In genomic region chr8:98463375-98464030, GRCm38 (mm10) we compare ENCODE assay signal across 15 mouse cellular contexts.
DNase-seq lines count a peak whose midpoint lies in the region; ATAC-seq lines count a peak whose summit lies in the region.
"Had no signal": no experiment of that assay in that cellular context is flagged by ENCODE, and none has a peak within 500 bp of the region (broad histone marks: within the 10 kb centered on the region; RNA-seq: fewer than 3 reads in every experiment).

No protein-coding gene starts in this region.

- DNase-seq in hindbrain, embryonic 10.5 days (ENCODE audit: low spot score), result no peak
- DNase-seq in 416B (ENCODE audit: low read depth) (peak; percentile 1), NIH3T3 (ENCODE audit: low read depth) (peak; percentile 22)
- DNase-seq in gastrocnemius, postnatal 14 days, result no peak
- no peak for DNase-seq in neural tube, embryonic 10.5 days (ENCODE audit: extremely low spot score, low spot score)
- DNase-seq: adrenal gland, postnatal 25 days; cerebellum, postnatal 10 days; heart, adult 2 months; heart, postnatal 10 days; kidney, postnatal 25 days; layer of hippocampus, postnatal 36 days had no signal

- ATAC-seq in hindbrain, embryonic 12.5 days (ENCODE audit: low FRiP score), result peak; percentile 71; the same call in 1 of the 2 replicates
- ATAC-seq in hindbrain, embryonic 16.5 days, result 0 out of 2 replicates have a peak, but pooled peaks have one; percentile 42
- ATAC-seq: CD4-positive, CD25-positive, alpha-beta regulatory T cell, adult 4 months had no signal

- no peak overlapping the region for H3K9ac ChIP-seq in hindbrain, embryonic 12.5 days
- no peak overlapping the region for H3K9ac ChIP-seq in hindbrain, embryonic 16.5 days (ENCODE audit: low read depth, low read length)
- H3K9ac ChIP-seq: limb, embryonic 12.5 days had no signal

- H3K27ac ChIP-seq in hindbrain, embryonic 12.5 days, result no peak overlapping the region
- H3K27ac ChIP-seq in hindbrain, embryonic 10.5 days, result no peak overlapping the region
- H3K27ac ChIP-seq in hindbrain, embryonic 16.5 days (ENCODE audit: low read depth, low read length), result no peak overlapping the region
- H3K27ac ChIP-seq: heart, adult 2 months; limb, embryonic 12.5 days had no signal

- no peaks in the 10 kb centered on the region for H3K36me3 ChIP-seq in hindbrain, embryonic 12.5 days
- H3K36me3 ChIP-seq in hindbrain, embryonic 10.5 days, result no peaks in the 10 kb centered on the region
- H3K36me3 ChIP-seq in hindbrain, embryonic 16.5 days (ENCODE audit: control insufficient read depth, insufficient read depth, low read length), result no peaks in the 10 kb centered on the region
- H3K36me3 ChIP-seq: limb, embryonic 12.5 days had no signal

- intact Hi-C loops in gastrocnemius, postnatal 14 days (cut with DNase I; ENCODE audit: low total_unique reads), result no loop called here

- no peaks in the 10 kb centered on the region for H3K9me3 ChIP-seq in hindbrain, embryonic 12.5 days (replicated peaks)
- no peaks in the 10 kb centered on the region for H3K9me3 ChIP-seq in hindbrain, embryonic 10.5 days
- H3K9me3 ChIP-seq in hindbrain, embryonic 16.5 days (ENCODE audit: control insufficient read depth, low read length), result no peaks in the 10 kb centered on the region
- H3K9me3 ChIP-seq: limb, embryonic 12.5 days had no signal

- no peak overlapping the region for H3K4me3 ChIP-seq in hindbrain, embryonic 12.5 days
- H3K4me3 ChIP-seq in hindbrain, embryonic 10.5 days, result no peak overlapping the region
- H3K4me3 ChIP-seq in hindbrain, embryonic 16.5 days (ENCODE audit: low read length), result no peak overlapping the region
- H3K4me3 ChIP-seq: heart, adult 2 months; limb, embryonic 12.5 days had no signal

- 48% methylated on average over 3 of the region's 3 CpGs for WGBS in hindbrain, embryonic 12.5 days
- WGBS in hindbrain, embryonic 10.5 days, result 78% methylated on average over 3 of the region's 3 CpGs
- 37% methylated on average over 3 of the region's 3 CpGs for WGBS in hindbrain, embryonic 16.5 days

- H3K4me1 ChIP-seq in hindbrain, embryonic 12.5 days, result no peaks in the 10 kb centered on the region
- H3K4me1 ChIP-seq in hindbrain, embryonic 10.5 days (replicated peaks), result no peaks in the 10 kb centered on the region
- no peaks in the 10 kb centered on the region for H3K4me1 ChIP-seq in hindbrain, embryonic 16.5 days (ENCODE audit: control insufficient read depth, insufficient read depth, low read depth, low read length)
- H3K4me1 ChIP-seq: limb, embryonic 12.5 days had no signal

- H3K4me2 ChIP-seq in hindbrain, embryonic 12.5 days (replicated peaks), result no peak overlapping the region
- no peak overlapping the region for H3K4me2 ChIP-seq in hindbrain, embryonic 16.5 days (ENCODE audit: low read length)
- H3K4me2 ChIP-seq: limb, embryonic 12.5 days had no signal

- no peaks in the 10 kb centered on the region for H3K27me3 ChIP-seq in hindbrain, embryonic 12.5 days
- no peaks in the 10 kb centered on the region for H3K27me3 ChIP-seq in hindbrain, embryonic 10.5 days (ENCODE audit: insufficient read depth, poor library complexity, severe bottlenecking)
- H3K27me3 ChIP-seq in hindbrain, embryonic 16.5 days (replicated peaks; ENCODE audit: control insufficient read depth, insufficient read depth, low read length), result no peaks in the 10 kb centered on the region
- H3K27me3 ChIP-seq: limb, embryonic 12.5 days had no signal

Comparison
In these comparisons a context has a peak if more than half of its experiments do, and no peak if none do; other contexts are left out.
1. DNase-seq: peak in 416B (single experiment) and NIH3T3 (single experiment); none in hindbrain, embryonic 10.5 days (single experiment), gastrocnemius, postnatal 14 days (single experiment) and neural tube, embryonic 10.5 days (single experiment).